Mouse (Mus musculus) adrenal gland, postnatal 4 days (tissue): ENCODE data around the gene Ubr2. TPM values are rescaled to one million over a fixed set of nuclear protein-coding genes. Genes with fewer than 3 reads are reported as not detected.
A peak's percentile ranks its signal among the peaks of the same experiment; 100 is the strongest.

Source experiments
- DNase-seq, 2 experiments: peaks; one replicate each; pipeline ENCODE4 v3.0.0; 2021 to 2022; ENCODE audit warnings: low spot score in 2 of 2, mixed read lengths in 2 of 2
- total RNA-seq, 2 experiments: library from RNA; stranded (reverse); gene quantifications; 2 replicates each; pipeline ENCODE4 v1.2.3; 2021

The Ubr2 gene
- total RNA-seq, 2 experiments from 2014 or later, result 73.2 to 75.1 TPM

DNA sequence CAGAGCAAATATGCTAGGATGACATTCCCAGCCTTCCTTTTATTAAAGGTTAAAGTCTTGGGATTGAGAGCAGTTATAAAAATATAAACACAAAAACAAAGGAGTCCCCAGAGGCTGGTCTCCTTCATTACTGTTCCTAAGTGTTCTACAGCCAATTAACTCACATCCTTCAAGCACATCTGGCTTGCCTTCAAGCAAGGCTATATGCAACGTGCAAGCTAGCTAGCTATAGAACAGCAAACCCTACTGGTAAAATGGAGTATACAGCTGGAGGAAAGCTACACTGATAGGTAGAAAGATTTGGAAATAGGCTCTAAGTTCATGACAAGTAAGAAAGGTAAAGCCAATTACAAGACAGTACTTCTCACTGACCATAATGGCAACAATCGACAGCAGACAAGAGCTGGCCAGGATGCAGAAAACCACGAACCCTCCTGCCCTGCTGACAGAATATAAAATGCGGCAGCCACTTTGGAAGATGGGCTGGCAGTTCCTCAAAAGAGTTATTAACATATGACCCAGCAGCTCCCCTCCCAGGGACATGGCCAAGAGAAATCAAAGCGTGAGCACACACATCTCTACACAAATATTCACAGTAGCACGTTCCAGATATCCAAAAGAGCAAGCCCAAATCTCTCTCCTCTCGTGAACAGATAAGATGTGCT is 4.5 kb downstream of the Ubr2 start:
- no peak for DNase-seq

- DNase-seq, result no peak
Observed at GRCm38 (mm10) chr17:47003305-47003704, 7.1 kb downstream of the Ubr2 start.

- DNase-seq, result no peak
Observed at GRCm38 (mm10) chr17:47002401-47002800, 8.0 kb downstream of the Ubr2 start.

- DNase-seq, result no peak
Observed at GRCm38 (mm10) chr17:46998840-46999239, 11.5 kb downstream of the Ubr2 start.

DNA sequence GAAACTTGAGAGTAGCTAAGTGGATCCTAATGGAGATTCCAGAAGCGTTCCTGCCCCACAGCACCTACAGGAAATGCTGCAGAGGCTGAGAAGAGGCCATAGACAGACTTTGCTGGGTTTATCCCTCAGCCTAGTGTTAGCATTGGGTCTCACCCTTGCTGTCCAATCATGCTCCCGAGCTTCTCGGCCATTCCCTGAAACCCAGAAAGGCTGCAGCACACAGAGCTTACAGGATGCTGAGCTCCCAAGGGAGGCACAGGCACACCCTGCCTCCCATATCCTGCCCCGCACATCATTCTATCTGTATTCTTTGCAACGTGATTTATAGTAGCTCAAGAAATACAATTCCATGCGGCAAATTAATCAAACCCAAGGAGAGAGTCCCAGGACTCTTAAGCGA is 13.9 kb downstream of the Ubr2 start:
- DNase-seq, result no peak

DNA sequence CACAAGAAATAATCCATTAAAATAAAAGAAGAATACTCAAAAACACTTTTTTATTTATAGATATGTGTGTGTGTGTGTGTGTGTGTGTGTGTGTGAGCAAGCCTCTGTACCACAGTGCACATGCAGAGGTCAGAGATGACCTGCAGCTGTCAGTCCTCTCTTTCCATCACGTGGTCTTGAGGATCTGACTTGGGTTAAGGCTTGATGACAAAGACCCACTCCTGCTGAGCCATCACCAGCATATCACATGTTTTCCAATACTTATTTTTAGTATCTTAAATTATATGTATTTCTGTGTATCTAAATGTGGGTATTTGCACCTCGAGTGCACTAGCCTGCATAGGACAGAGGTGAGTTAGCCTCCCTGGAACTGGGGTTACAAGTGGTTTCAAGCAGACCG is 14.7 kb downstream of the Ubr2 start:
- no peak for DNase-seq

GRCm38 (mm10) chr17:46994641-46995398 is 15.5 kb downstream of the Ubr2 start:
- no peak for DNase-seq

DNA sequence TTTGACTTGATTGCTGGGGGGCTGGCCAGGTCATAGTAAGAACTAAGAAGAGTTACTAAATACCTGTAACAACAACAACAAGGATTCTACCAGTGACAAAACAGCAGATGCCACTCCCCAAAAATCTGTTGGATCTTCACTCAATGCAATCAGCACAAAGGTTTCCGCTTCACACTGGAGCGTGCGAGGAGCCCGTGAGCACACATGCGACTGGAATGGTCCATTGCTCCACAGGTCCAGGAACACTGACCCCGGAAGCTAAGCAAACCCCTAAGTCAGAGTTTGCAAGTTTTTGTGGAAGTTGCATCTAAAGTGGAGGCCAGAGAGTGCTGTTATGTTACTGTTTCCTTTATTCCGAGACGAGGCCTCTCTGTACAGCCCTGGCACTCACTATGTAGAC is 16.7 kb downstream of the Ubr2 start:
- DNase-seq, result no peak

DNA sequence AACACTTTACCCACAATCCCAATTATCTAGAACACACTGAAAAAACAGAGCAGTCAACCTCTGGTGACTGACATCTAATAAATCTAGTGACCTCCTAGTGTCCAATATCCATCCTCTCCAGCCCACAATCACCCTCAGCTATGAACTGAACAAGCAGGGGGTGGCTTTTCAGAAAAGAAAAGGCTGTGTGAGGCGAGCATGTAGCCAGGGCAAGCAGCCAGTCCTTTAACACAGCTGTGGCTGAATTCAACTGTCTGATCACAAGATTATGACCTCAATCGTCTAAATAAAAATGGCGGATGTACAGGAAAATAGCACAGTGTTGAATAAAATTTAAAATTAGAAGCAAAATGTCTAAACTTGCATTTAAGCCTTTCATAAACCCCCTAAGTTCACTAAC is 22.7 kb downstream of the Ubr2 start:
- no peak for DNase-seq

DNA sequence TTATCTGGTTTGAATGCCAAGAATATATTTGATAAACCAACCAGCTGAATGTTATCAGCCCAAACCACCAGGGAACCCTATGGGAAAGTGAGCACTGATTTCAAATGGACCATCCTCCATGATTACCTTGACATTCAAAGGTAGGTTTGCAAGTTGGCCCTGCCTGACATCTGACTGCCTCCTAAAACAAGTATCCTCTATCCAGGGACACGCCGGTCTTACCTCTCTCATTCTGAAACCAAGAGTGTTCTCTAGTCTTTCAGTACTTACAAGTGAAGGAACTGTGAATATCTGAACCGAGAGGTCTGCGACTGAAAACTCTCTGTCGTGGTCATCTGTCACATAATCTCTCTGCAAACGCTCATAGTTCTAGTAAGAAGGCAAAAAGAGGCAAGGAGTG is 30.3 kb downstream of the Ubr2 start:
- DNase-seq, result no peak

DNA sequence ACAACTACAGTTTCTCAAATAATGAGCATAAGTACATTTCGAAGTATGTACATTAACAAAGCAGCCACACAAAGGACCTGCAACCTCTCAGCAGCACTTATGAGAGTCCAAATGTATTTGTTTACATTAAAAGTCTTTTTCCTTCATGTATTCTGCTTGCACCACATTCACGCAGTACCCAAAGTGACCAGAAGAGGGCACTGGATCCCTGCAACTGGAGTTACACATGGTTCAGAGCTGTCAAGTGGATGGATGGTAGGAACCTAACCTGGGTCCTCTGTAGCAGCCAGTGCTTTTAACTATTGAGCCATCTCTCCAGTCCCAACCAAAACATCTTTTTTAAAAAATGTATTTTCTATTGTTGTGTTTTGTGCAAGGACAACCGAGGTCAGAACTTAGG is 35.2 kb downstream of the Ubr2 start:
- peak in 1 of 2 experiments; percentile 22 for DNase-seq

- no peak for DNase-seq
Observed at GRCm38 (mm10) chr17:46972603-46973002, 37.8 kb downstream of the Ubr2 start.

- DNase-seq, result no peak
Observed at GRCm38 (mm10) chr17:46966892-46967291, 43.5 kb downstream of the Ubr2 start.

GRCm38 (mm10) chr17:46963186-46963585 is 47.2 kb downstream of the Ubr2 start:
- no peak for DNase-seq

- DNase-seq, result no peak
Observed at GRCm38 (mm10) chr17:46962153-46962552, 48.2 kb downstream of the Ubr2 start.

DNA sequence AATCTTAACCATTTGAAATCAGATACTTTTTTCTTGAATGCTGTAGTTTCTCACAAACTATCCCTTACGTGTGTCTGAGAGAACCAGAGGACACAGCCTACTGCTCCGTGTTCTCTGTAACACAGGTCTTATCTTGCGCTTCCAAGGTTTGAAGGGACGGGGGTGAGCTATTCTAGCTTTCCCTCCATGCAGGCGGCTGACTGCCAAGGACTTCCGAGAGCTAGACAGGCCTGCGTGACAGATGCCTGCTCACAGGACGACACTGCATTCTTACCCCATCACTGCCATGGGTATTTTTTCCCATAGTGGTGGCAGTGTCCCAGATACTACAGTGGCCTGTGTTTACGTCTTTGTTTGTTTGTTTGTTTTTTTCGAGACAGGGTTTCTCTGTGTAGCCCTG is 50.1 kb downstream of the Ubr2 start:
- no peak for DNase-seq

GRCm38 (mm10) chr17:46958045-46958444 is 52.3 kb downstream of the Ubr2 start:
- no peak for DNase-seq

- no peak for DNase-seq
Observed at GRCm38 (mm10) chr17:46946276-46946675, 64.1 kb downstream of the Ubr2 start.

GRCm38 (mm10) chr17:46942421-46942820 is 67.9 kb downstream of the Ubr2 start:
- DNase-seq, result no peak

- no peak for DNase-seq
Observed at GRCm38 (mm10) chr17:46940461-46940860, 69.9 kb downstream of the Ubr2 start.

GRCm38 (mm10) chr17:46933557-46934348 is 76.6 kb downstream of the Ubr2 start:
- no peak for DNase-seq

- no peak for DNase-seq
Observed at GRCm38 (mm10) chr17:46932961-46933360, 77.4 kb downstream of the Ubr2 start.
